In the genomic region with DNA sequence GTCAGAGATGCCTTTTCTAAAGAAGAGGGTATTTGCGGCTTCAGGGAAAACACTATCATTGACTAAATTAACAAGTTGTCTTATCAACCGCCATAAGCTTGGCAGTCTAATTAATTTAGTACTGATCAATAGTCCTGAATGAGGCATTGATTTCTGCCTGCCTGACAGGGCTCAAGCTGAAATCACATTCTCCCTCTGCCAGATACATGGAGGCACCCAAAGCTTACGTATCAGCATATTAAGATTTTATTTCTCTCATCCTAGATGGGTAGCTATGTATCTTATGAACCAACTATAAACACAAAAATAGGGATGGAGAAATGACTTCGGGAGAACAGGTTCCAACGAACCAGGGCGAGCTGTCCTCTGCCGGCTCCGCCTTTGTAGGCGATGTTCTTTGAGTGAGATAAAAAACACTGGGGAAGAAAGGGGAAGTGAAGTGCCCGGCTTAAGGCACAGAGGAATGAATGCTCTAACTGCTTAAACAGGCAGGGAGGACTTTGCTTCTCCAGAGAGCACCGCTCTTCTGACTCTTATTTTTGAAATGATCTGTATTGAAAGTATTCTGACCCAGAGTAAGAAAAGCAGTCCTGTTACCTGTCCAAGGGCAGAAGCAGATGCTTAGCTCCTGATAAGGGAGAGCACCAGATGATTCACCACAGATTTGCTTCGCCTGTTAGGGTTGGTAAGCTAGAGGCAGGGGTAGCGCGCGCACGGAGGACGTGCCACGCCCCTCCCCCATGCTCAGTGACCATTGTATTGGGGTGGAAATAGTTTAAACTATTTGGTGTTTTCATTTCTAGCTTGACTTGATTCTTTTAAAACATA, we compare ENCODE assay signal across 10 mouse cellular contexts.
A peak's percentile ranks its signal among the peaks of the same experiment; 100 is the strongest.
DNase-seq lines count a peak whose midpoint lies in the region; ATAC-seq and TF ChIP-seq lines count a peak whose summit lies in the region.
"Had no signal": no experiment of that assay in that cellular context is flagged by ENCODE, and none has a peak within 500 bp of the region (broad histone marks: within the 10 kb centered on the region; RNA-seq: fewer than 3 reads in every experiment).

No protein-coding gene starts in this region.

- ATAC-seq in hematopoietic stem cell, adult 5-6 weeks (replicated peaks in 1 of 2; ENCODE audit: insufficient read depth in 1 of 2, low FRiP score in 2 of 2, low TSS enrichment in 1 of 2, low read depth in 1 of 2, poor library complexity in 2 of 2, severe bottlenecking in 2 of 2) = peak; percentile 71 to 76
- peak; percentile 42; the same call in 1 of the 2 replicates for ATAC-seq in megakaryocyte progenitor cell, adult 5-6 weeks (replicated peaks; ENCODE audit: poor library complexity)

- no peak for TF ChIP-seq CTCF in testis, adult 2 months (IDR thresholded peaks at IDR 0.05; ENCODE audit: control insufficient read depth, insufficient read depth, insufficient replicate concordance, low read depth, low read length)
- TF ChIP-seq CTCF in thymus, adult 2 months (IDR thresholded peaks at IDR 0.05; ENCODE audit: borderline replicate concordance, control insufficient read depth, extremely low read depth, insufficient read depth, low read length, poor library complexity) = no peak

- peaks cover 7% of the 10 kb centered on the region for H3K4me1 ChIP-seq in testis, adult 2 months (ENCODE audit: control insufficient read depth, insufficient read depth, low read length)
- no peaks in the 10 kb centered on the region for H3K4me1 ChIP-seq in thymus, adult 2 months (replicated peaks; ENCODE audit: control insufficient read depth, insufficient read depth, low read length)

- WGBS in thymus, adult 2 months = 28% methylated on average over 18 of the region's 18 CpGs

- DNase-seq in testis, postnatal 14 days (ENCODE audit: low spot score) = no peak
- DNase-seq in cerebellum, adult 8-10 months = no peak
- DNase-seq in thymus, adult 2 months = no peak
- DNase-seq in urinary bladder, adult 2 months (ENCODE audit: low spot score) = no peak
- no peak for DNase-seq in kidney, adult 18-20 months

- TF ChIP-seq POLR2A in testis, adult 2 months (IDR thresholded peaks at IDR 0.05; ENCODE audit: control insufficient read depth, low read depth, low read length) = no peak
- TF ChIP-seq POLR2A in thymus, adult 2 months (IDR thresholded peaks at IDR 0.05; ENCODE audit: control insufficient read depth, extremely low read depth, insufficient read depth, low read length, poor library complexity) = no peak

- H3K36me3 ChIP-seq in testis, adult 2 months (ENCODE audit: control insufficient read depth, insufficient read depth, low read length) = no peaks in the 10 kb centered on the region
- no peaks in the 10 kb centered on the region for H3K36me3 ChIP-seq in thymus, adult 2 months (ENCODE audit: control insufficient read depth, insufficient read depth, low read length)

- H3K27me3 ChIP-seq in testis, adult 2 months (ENCODE audit: control insufficient read depth, insufficient read depth, low read length) = no peaks in the 10 kb centered on the region
- no peaks in the 10 kb centered on the region for H3K27me3 ChIP-seq in thymus, adult 2 months (ENCODE audit: control insufficient read depth, insufficient read depth, low read length)

- H3K4me3 ChIP-seq in testis, adult 2 months (ENCODE audit: control insufficient read depth, low read depth, low read length) = peak overlapping the region; percentile 39
- no peak overlapping the region for H3K4me3 ChIP-seq in thymus, adult 2 months (ENCODE audit: control insufficient read depth, insufficient read depth, low read length)
- H3K4me3 ChIP-seq: layer of hippocampus, adult 2 months; myocyte had no signal

- H3K27ac ChIP-seq in testis, adult 2 months (ENCODE audit: control insufficient read depth, insufficient read depth, low read depth, low read length) = no peak overlapping the region
- H3K27ac ChIP-seq in thymus, adult 2 months (ENCODE audit: control insufficient read depth, insufficient read depth, low read length) = no peak overlapping the region
- H3K27ac ChIP-seq: layer of hippocampus, adult 2 months had no signal
